In the genomic region with DNA sequence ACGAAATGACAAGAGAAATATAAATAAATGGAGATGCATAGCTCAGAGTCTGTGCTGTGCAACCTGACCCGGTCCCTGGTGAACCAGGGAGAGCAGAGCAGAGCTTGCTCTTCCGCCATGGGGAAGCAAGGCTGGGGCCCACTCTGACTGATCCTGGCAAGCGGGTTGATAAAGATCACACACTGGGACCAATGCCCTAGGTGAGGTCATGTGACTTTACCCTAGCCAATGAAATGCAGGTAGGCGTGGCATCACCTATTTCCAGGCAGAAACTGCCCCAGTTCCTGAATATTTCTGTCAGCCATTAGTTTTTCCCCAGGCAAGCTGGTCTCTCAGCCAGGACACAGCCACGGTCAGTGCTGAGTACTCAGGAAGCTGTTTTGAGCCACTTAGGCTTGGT, we compare ENCODE assay signal across 9 mouse cellular contexts. TPM values are rescaled to one million over a fixed set of nuclear protein-coding genes. Genes with fewer than 3 reads are reported as not detected.
DNase-seq lines count a peak whose midpoint lies in the region; ATAC-seq and TF ChIP-seq lines count a peak whose summit lies in the region.
"Had no signal": no experiment of that assay in that cellular context is flagged by ENCODE, and none has a peak within 500 bp of the region (broad histone marks: within the 10 kb centered on the region; RNA-seq: fewer than 3 reads in every experiment).

No protein-coding gene starts in this region.

- 38% methylated on average over 6 of the region's 6 CpGs for WGBS in lung, embryonic 16.5 days
- 44% methylated on average over 6 of the region's 6 CpGs for WGBS in lung, adult 2 months
- 30% methylated on average over 6 of the region's 6 CpGs for WGBS in kidney, embryonic 15.5 days

- no peak for TF ChIP-seq CTCF in lung, adult 2 months (IDR thresholded peaks at IDR 0.05; ENCODE audit: insufficient read depth, low read length)

- H3K4me2 ChIP-seq in lung, embryonic 16.5 days (ENCODE audit: low read depth, low read length), result no peak overlapping the region
- no peak overlapping the region for H3K4me2 ChIP-seq in kidney, embryonic 15.5 days

- peak; percentile 26; the same call in 1 of the 2 replicates for ATAC-seq in lung, embryonic 16.5 days (ENCODE audit: low read depth)
- 0 out of 2 replicates have a peak, but pooled peaks have one; percentile 41 for ATAC-seq in kidney, embryonic 15.5 days (replicated peaks; ENCODE audit: low FRiP score)

- no peak for TF ChIP-seq POLR2A in lung, adult 2 months (IDR thresholded peaks at IDR 0.05; ENCODE audit: borderline replicate concordance, extremely low read depth, low read depth, low read length)

- no peak for DNase-seq in lung, adult 2 months
- peak; percentile 71 for DNase-seq in c-Kit-positive CD71-positive TER-119-negative erythroid progenitor cells, embryonic 14.5 days (ENCODE audit: low read depth)
- DNase-seq in splenic B cell, adult 2 months (ENCODE audit: low read depth, low spot score), result peak; percentile 47
- DNase-seq in layer of hippocampus, adult 9-10 months (ENCODE audit: low spot score), result no peak
- no peak for DNase-seq in adipocyte (ENCODE audit: low spot score)

- H3K4me3 ChIP-seq in lung, embryonic 16.5 days (ENCODE audit: low read length), result no peak overlapping the region
- no peak overlapping the region for H3K4me3 ChIP-seq in lung, adult 2 months (replicated peaks; ENCODE audit: extremely low read depth, low read depth, low read length)
- no peak overlapping the region for H3K4me3 ChIP-seq in kidney, embryonic 15.5 days (replicated peaks)

- H3K27me3 ChIP-seq in lung, embryonic 16.5 days (ENCODE audit: control insufficient read depth, insufficient read depth, low read depth, low read length), result no peaks in the 10 kb centered on the region
- no peaks in the 10 kb centered on the region for H3K27me3 ChIP-seq in kidney, embryonic 15.5 days
- H3K27me3 ChIP-seq in splenic B cell, adult 2 months (ENCODE audit: control insufficient read depth, insufficient read depth, low read length, poor library complexity, severe bottlenecking), result no peaks in the 10 kb centered on the region

- no peaks in the 10 kb centered on the region for H3K9me3 ChIP-seq in lung, embryonic 16.5 days (ENCODE audit: control insufficient read depth, low read length)
- H3K9me3 ChIP-seq in kidney, embryonic 15.5 days (replicated peaks), result no peaks in the 10 kb centered on the region

- no peak overlapping the region for H3K9ac ChIP-seq in lung, embryonic 16.5 days (ENCODE audit: low read length)
- no peak overlapping the region for H3K9ac ChIP-seq in kidney, embryonic 15.5 days

- no peaks in the 10 kb centered on the region for H3K36me3 ChIP-seq in lung, embryonic 16.5 days (ENCODE audit: control insufficient read depth, insufficient read depth, low read length)
- H3K36me3 ChIP-seq in kidney, embryonic 15.5 days, result no peaks in the 10 kb centered on the region
- no peaks in the 10 kb centered on the region for H3K36me3 ChIP-seq in splenic B cell, adult 2 months (ENCODE audit: control insufficient read depth, insufficient read depth, low read length, poor library complexity, severe bottlenecking)

- no peak overlapping the region for H3K27ac ChIP-seq in lung, embryonic 16.5 days (ENCODE audit: low read length)
- peak overlapping the region; percentile 76 for H3K27ac ChIP-seq in kidney, embryonic 15.5 days

- H3K4me1 ChIP-seq in lung, embryonic 16.5 days (replicated peaks; ENCODE audit: control insufficient read depth, insufficient read depth, low read length), result peaks cover 37% of the 10 kb centered on the region
- peaks cover 21% of the 10 kb centered on the region for H3K4me1 ChIP-seq in lung, adult 2 months (ENCODE audit: control insufficient read depth, insufficient read depth, low read length)
- peaks cover 85% of the 10 kb centered on the region for H3K4me1 ChIP-seq in kidney, embryonic 15.5 days

RNA-seq across cellular contexts. Expression of a gene that starts 37.3 kb away (rescaled TPM):
- polyA plus RNA-seq in lung, embryonic 16.5 days (2015; fragmentation: Nextera tagmentation; extraction: Ambion mirVana), result 1.0 and 1.4 TPM in 2 replicates
- 5.2 and 5.7 TPM in 2 replicates for polyA plus RNA-seq in lung, adult 2 months (2012; rRNA removed)
- polyA plus RNA-seq in kidney, embryonic 15.5 days (2015; fragmentation: Nextera tagmentation; extraction: Ambion mirVana), result 1.1 and 1.2 TPM in 2 replicates

RNA-seq across cellular contexts. Expression of a gene that starts 48.8 kb away (rescaled TPM):
- polyA plus RNA-seq in lung, embryonic 16.5 days (2015; fragmentation: Nextera tagmentation; extraction: Ambion mirVana), result not detected in 2 replicates
- not detected in 2 replicates for polyA plus RNA-seq in lung, adult 2 months (2012; rRNA removed)
- polyA plus RNA-seq in kidney, embryonic 15.5 days (2015; fragmentation: Nextera tagmentation; extraction: Ambion mirVana), result not detected in 2 replicates
- polyA plus RNA-seq: midbrain, postnatal 0 days; spleen, adult 2 months had no signal

Comparison
In these comparisons a context has a peak if more than half of its experiments do, and no peak if none do; other contexts are left out.
1. DNase-seq: peak in c-Kit-positive CD71-positive TER-119-negative erythroid progenitor cells, embryonic 14.5 days (single experiment) and splenic B cell, adult 2 months (single experiment); none in lung, adult 2 months (single experiment), layer of hippocampus, adult 9-10 months (single experiment) and adipocyte (single experiment).